Mouse (Mus musculus) embryo, embryonic 9.5 days (tissue): Measurements from ENCODE around the gene Ly6f.
"Not testable (repeated sequence)": the region's sequence is repeated elsewhere in the genome, so short reads cannot be mapped to it uniquely, and the experiment has no call there.

Experiments
- DNase-seq: peaks from one replicate; pipeline ENCODE4 v3.0.0-alpha.2; 2017; ENCODE audit errors: extremely low spot score

Gene Ly6f

DNA sequence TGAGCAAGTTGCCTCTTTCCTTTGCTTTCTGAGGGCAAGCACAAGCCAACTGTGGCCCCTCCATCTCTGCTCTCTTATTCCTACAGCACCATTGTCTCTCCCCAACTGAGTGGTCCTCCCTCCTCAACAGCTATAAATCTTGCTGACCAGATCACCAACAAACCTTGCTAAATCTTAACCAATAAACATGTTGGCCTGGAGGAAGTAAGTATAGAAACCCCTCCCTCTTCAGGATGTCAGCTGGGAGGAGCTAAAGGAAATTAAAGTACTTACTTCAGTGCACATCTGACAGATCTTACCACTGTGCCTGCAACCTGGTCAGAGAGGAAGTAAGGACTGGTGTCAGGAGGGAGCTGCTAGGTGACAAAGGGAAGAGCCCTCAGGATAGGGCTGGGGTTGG is at the start of gene Ly6f:
Ly6f (plus strand) TSS at position 301 of the 400 bp plus-strand sequence.
- no peak for DNase-seq

DNA sequence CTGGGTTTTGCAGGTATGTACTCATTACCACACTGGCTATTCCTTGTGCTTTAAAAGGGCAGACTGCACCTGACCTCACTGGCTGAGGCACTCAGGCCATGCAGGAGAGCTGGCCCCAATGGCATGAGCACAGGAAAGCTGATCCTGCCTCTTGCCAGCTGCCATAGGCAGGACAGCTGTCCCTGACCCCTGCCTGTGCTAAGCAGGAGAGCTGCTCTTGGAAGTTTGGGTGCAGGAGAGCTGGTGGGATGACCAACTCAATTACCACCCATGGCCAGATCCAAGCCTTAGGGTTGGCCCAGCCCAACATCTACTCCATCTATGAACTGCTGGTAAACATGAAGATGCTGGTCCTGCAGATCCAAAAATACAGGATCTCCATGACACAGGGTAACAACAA is 46.3 kb upstream of the Ly6f start:
- DNase-seq = no peak

DNA sequence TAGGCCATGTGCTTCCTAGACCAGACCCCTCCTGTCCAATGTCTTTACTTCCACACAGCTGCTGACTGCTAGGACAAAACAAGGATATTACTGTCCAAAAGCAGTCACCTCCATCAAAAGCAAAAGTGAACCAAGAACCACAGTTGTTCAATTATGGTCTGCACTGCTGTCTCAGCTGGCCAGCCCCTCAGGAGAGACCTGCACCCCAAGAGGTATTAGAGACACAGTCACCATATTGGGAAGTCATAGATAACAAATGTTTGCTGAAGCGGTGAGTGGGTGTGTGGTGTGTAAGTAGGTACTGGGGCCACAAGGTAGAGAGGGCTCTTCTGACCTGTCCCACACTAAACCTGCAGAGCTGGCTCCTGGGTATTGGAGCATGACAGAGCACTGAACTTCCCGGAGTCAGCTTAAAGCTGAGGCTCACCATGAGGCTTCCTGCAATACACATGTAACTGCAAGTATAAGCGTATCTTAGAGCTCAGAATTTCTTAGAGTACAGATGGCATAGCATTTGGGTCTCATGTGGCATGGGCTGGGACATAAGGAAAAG is 30.4 kb upstream of the Ly6f start:
- no peak for DNase-seq

DNA sequence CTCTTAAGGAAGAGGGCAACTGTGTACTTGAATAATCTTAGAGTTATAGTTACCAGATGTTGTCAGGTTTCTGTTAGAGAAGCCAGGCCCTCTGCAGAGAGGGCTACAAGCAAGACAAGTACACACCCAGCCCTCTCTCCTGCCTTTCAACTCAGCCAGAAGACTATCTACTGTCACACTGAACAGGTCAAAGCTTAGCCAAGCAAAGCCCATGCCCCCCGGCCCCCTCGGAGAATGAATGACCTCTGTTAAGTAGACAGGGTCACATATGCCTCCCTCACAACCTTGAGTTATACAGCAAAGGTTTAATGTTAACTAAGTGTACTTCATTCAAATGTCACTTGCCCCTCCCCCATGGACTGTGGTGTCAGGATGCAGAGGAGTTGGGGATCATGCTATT is 27.7 kb upstream of the Ly6f start:
- no peak for DNase-seq

DNA sequence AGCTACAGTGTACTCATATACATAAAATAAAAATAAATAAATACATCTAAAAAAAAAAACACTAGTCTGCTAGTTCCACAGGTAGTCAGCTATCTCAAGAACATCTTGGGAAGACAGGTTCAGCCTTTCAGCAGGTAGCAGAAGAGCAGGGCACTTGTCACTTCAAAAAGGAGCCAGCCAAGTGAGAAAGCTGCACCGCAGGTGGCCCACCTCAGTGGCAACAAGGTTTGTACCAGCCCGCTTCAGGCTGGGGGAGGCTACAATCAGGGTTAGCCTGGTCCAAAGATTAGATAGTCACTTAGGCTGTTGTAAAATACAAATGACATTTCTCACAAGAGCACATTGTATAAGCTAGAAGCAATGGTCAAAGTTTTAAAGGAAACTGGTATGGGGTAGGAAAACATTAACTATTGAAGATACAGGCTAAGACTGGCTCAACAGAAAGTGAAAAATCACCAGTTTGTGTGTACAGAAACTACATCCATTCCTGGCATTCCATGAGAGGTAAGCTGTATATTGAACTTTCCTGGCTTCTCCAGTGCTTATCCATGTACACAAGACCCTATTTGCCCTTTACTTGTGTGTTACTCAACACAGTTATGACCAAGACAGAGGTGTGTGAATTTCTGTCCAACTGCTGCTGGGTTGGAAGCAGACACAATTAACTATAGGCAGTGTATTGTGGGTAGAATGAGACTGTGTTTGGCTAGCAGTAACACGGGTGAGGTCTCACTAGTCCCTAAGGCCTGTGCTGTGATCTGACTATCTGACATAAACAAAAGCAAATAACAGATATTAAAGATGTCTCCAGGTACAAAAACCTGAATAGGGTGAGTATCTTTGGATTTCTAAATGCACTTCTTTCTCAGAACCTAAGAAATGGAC is 25.2 kb upstream of the Ly6f start:
- DNase-seq = no peak

DNA sequence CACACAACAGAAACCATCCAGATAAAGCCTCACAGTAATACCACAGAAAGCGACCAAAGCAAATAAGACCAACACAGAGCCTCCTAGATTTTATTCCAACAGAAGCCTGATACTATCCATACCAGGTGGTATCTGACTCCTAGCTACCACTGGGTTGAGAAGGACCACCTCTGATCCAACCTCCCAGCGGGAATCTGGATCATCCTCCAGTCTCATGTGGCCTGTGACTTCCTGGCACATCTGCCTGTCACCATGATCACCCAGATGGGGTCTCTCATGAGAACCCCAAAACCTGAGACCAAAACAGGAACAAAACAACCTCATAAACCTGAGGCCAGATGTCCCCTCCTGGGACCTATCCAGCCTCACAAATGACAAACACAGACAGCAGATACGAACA is 13.6 kb upstream of the Ly6f start:
- no peak for DNase-seq

DNA sequence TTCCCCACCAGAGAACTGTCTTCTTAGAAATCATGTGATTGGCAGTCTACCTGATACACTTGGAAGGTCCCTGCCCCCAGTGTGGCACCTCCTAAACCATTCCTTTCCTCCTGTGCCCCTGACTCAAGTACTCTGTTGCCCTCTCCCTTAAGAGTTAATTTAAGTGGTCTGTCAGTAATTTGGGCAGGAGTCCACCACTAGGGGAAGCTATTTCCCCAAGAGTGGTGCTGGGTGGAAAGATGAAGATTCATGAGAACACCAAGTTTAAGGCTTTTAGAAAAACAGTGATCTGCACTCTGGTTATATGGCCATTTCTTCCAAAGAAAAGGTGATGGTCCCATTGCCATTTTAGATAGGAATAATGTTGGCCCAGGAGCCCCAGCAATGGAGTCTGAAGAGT is 2.4 kb upstream of the Ly6f start:
- no peak for DNase-seq

DNA sequence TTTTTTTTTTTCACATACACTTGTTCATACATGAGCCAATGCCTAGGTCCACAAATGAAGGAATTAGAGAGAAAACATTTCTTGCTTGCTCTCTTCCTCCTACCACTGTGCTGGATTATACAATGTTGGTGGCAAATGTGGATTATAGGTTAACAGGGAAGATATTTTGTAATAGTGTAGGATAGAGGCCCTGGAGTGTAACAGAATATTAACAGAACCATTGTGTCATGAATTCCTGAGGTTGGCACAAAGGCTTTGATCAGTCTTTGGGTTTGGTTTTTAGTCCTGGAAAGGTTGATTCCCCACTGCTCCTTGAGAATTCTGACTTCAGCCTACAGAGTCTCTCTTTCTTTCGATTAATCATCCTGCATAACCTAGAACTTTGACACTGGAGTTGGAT is 1.6 kb upstream of the Ly6f start:
- no peak for DNase-seq

DNA sequence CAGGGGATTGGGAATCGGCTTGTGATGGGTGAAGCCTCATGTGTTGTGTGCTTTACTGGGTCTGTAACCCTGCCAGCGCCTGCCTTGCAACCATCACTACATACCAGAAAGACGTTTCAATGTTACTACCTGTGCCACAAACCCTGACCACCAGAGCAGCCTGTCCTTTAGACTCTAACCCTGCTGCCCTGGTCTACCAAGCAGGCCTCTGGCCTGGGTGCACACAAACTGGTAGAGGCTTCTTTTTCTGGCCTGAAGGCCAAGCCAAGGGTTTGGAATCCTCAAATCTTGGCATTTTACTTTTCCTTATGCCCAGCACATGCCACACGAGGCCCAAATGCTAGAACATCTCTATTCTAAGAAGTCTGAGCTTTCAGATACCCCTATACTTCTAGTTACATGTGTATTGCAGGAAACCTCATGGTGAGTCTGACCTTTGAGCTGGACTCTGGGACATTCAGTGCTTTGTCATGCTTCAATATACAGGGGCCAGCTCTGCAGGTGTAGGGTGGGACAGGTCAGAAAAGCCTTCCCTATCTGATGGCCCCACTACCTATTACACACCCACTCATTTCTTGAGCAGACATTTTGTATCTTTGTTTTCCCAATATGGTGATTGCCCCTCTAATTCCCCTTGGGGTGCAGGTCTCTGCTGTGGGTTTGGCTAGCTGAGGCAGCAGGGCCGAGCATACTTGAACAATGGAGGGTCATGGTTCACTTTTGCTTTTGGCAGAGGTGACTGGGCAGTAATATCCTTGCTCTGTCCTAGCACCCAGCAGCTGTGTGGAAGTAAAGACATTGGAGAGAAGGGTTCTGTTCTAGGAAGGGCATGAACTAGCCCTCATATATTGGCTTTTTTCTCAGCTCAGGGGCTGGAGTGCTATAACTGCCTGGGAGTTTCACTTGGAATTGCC is 952 bp downstream of the Ly6f start:
- no peak for DNase-seq

DNA sequence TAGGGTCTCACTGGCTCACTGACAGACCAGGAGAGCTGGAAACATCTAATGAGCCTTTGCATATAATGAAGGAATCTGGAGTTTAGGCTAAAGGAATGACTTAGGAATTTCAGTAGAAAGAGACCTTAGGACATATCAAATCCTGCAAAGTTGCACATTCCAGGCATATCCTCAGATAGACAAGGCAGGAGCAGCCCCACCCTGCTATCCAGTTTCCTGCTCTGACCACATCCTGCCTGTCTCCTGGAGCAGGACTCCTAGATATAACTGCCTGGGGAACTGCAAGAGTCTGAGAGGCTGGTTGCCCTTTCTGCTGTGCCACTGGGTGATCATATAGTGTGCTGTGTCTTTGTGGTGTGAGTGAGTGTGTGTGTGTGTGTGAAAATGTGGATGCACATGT is 1.9 kb downstream of the Ly6f start:
- no peak for DNase-seq

DNA sequence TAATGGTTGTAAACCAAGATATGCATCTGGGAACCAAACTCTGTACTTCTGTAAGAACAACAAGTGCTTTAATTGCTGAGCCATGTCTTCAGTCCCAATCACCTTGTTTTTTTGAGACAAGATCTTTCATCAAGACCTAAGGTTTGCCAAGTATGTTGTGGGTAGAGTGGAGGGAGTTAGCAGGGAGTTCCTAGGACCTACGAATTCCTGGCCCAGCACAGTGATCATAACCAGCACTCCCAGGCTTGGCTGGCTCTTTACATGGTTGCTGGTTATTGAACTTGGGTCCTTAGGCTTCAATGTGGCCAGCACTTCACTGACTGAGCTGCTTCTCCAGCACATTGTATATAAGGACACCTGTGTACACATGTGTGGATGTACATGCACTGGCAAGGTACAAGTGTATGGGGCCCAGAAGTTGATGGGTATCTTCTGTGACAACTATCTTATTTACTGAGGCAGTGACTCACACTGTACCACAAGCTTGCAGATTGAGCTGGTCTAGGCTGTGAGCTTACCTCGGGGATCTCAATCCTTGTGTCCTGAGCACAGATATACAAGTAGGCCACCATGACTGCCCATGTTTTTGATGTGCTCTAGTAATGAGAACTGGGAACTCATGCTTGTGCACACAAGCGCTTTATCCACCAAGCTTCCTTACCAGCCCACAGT is 2.6 kb downstream of the Ly6f start:
- DNase-seq = no peak

DNA sequence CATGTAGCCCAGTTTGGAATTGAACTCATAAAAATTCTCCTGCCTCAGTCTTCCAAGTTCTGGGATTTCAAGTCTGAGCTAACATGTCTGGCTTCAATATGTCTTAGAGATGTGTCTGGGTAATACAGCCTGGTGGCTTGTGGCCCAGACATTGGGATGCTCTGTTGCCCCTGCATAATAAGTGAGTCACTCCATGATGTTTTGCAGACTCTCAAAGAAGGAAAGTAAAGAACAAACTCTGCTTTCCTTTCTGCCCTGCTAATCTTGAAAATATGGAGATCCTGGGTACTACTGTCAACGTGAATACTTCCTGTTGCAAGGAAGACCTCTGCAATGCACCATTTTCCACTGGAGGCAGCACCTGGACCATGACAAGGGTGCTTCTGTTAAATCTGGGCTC is 3.2 kb downstream of the Ly6f start:
- no peak for DNase-seq

DNA sequence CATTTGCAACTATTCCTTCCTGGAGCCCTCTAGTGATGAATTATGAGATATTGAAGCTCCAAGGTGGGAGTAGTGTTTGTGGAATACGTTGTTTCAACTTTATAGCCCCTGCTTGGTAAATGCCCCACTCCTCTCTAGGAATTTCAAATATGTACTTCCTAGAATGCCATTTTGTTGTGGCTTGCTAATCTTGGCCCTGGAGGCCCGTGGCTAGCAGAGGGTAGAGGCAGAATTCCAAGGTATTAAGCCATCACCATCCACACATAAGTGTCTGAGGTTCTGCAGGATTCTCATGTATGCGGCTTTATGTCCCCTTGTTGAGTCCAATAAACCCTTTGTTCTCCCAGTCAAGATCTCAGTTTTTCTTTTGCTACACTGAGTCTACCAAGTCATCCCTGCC is 3.7 kb downstream of the Ly6f start:
- no peak for DNase-seq

DNA sequence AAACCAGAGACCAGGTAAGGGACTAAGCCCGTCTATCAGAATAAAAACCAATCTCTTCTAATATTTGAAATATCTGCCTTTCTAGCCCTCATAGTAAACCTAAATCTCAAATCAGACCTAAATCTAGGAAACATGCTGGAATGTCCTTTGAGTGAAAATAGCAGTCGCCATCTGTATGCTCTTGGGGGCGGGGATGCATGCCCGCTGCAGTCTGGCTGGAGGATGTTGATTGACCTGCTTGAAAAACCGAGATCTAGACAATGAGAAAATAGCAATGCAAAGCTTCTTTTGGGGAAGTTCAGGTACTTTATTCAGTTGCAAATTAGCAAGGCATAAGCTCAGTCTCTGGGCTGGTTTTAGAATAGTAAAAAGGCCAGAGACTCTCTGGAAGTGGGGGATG is 13.8 kb downstream of the Ly6f start:
- not testable (repeated sequence) for DNase-seq

DNA sequence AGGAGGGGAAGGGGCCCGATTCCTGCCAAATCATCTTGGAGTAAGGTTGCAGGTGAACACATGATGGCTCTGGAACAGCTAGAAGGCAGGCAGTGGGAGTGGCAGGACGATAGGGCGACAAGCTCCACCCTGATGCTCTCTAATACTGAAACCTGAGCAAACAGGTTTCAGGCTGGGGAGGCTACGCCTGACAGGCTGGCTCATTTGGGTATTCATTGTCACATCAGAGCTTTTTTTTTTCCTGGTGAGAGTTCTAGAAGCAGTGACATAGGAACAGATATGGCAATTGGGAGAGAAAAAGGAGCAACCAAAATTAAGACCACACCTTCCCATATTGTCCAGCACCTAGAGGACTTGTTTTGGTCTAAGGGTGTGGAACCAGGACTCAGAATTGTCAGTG is 18.3 kb downstream of the Ly6f start:
- DNase-seq = not testable (repeated sequence)

DNA sequence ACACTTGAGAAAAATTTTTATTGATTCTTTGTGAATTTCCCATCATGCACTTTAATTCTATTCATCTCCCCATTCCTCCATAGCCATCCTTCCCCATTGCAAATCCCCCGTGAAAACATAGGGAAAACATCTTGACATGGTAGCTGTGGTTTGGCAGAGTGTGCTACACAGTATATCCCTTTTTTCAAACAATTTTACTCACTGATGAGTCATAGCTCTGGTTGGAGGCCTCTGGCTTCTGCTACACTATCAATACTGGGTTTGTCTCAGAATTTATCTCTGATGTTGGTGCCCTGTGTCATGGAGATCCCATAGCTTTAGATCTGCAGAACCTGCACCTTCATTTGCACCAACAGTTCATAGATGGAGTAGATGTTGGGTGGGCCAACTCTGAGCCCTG is 24.2 kb downstream of the Ly6f start:
- no peak for DNase-seq

DNA sequence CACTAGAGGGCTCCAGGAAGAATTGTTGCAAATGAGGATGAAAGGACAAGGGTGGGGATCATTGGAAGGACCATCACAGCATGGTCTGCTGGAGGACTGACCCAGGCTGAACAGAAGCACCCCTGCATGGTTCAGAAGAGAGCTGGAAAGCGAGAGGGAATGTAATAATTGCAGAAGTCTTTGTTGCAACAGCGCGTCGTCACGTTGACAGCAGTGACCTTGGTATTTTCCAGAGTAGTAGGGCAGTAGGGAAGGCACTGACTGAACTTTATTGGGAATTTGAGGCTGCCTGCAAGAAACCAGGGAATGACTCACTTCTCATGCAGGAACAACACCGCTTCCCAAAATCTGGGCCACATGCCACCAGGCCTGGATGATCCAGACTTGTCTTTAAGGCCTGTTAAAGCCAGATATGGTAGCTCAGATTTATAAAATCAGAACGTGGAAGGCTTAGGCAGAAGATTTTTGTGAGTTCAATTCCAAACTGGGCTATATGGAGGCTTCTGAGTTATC is 25.7 kb downstream of the Ly6f start:
- no peak for DNase-seq

DNA sequence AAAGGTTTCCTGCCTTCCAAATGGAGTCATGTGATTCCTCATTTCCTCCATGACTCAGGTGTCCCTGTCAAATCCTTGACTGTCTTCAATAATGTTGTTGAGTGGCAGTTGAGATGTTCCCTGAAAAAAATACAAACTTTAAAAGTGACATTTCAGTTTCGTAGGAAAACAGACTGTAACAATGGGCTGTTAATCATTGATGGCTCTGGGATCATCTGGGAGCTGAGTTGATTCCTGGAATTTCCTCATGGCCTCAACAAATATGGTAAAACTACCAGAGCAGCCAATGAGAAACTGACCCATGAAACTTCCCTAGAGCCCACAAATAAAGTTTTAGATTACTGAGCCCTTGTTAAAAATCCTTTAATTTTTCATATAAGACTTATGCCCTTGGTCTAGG is 37.9 kb downstream of the Ly6f start:
- no peak for DNase-seq

DNA sequence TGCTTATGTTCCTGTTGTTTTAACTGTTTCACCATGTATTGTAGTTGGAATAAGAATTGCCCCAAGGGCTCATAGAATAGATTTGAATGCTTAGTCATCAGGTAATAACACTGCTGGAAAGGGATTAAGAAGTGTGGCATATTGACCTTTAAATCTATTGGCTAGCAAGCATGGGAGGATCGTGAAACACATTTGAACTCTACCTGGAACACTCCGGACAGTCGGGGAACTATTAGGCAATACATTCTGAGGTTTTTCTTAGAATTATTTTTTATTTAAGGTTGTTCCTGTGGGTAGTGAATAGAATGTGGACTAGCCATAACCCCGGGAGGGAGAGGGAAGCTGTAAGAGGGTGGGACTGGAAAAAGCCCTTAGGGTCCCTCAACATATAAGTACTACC is 41.0 kb downstream of the Ly6f start:
- no peak for DNase-seq

DNA sequence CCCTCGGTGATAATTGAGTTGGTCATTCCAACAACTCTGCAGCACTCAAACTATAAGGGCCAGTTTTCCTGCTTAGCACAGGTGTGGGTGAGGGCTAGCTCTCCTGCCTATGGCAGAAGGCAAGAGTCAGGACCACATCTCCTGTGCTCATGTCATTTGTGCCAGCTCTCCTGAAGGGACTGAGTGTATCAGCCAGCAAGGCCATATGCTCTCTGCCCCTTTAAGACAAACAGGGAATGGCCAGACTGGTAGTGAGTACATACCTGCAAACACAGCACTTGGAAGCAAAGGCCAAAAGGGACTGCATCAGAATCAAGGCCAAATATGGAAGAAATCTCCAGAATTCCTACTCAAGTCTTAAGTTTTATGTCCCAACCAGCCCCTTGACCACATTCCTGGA is 41.7 kb downstream of the Ly6f start:
- no peak for DNase-seq

DNA sequence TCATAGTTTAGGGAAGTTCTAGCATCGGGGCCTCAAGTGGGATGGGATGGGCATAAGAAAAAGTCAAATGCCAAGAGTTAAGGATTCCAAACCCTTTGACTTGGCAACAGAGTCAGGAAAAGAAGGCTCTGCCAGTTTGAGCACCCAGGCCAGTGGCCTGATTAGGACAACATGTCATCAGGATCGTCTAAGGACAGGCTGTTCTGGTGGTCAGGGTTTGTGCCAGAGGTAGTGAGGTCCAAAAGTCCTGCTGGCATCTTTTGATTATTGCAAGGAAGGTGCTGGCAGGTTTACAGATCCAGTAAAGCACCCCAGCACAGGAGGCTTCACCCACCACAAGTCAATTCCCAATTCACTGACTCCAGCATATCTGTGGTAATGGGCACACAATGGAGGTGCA is 46.2 kb downstream of the Ly6f start:
- no peak for DNase-seq

DNA sequence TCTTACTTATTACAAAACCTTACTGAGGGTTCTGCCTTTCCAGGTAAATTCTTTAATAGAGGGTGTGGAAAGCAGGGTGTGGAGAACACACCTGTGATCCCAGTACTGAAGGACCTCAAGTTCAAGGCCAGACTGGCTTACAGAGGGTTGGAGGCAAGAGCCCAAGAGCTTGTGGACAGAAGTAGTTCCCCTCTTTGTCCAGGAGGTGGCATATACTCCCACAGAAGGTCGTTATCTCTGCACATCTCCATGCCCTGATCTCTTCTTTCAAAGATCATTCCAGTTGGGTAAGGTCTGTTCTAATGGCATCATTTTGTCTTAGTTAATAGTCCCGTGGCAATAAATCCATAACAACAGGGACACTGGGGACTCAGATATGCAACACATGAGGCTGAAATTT is 49.0 kb downstream of the Ly6f start:
- no peak for DNase-seq
